ENCODE assay signal across 10 mouse cellular contexts in the genomic region with DNA sequence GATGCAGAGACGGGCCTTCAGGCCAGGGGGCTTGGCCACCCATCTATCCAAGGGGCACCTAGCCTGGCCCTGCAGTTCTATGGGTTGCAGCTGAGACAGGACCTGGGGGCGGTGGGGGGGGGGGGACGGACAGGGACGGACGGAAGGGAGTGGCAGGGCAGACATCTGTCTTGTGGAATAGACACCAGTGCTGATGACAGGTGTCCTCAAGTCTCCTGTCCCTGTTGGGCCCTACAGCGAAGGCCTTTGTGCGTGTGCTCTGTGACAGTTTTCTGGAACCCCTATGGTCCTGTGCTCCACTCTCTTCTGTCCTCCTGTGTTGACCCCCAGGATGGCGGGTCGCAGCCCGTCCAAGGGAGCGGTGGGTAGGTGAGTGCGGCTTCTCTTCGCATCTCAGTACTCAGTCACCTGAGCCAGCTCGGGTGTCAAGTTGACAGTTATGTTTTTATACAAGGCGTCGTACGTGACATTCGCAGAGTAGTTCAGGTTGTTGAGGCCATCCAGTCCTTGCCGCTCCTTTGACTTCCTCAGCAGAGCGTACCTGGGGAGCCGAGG. TPM values are rescaled to one million over a fixed set of nuclear protein-coding genes. Genes with fewer than 3 reads are reported as not detected.
DNase-seq lines count a peak whose midpoint lies in the region; ATAC-seq lines count a peak whose summit lies in the region.
"Had no signal": no experiment of that assay in that cellular context is flagged by ENCODE, and none has a peak within 500 bp of the region (broad histone marks: within the 10 kb centered on the region; RNA-seq: fewer than 3 reads in every experiment).

No protein-coding gene starts in this region.

- H3K9ac ChIP-seq in forebrain, embryonic 12.5 days = no peak overlapping the region
- H3K9ac ChIP-seq: embryonic facial prominence, embryonic 15.5 days; liver, embryonic 15.5 days had no signal

- peaks cover 44% of the 10 kb centered on the region for H3K36me3 ChIP-seq in forebrain, embryonic 12.5 days (replicated peaks)

- DNase-seq in frontal cortex, postnatal 10 days (ENCODE audit: low spot score in 2 of 2) = peak; percentile 9
- peak; percentile 0 for DNase-seq in layer of hippocampus, adult 18-20 months (ENCODE audit: low spot score in 2 of 2)
- no peak for DNase-seq in layer of hippocampus, adult 9-10 months (ENCODE audit: low spot score)
- peak; percentile 5 for DNase-seq in urinary bladder, postnatal 10 days (ENCODE audit: low spot score)
- DNase-seq in urinary bladder, adult 2 months (ENCODE audit: low spot score) = no peak
- DNase-seq in thymus, postnatal 4 days = peak; percentile 15

- H3K4me3 ChIP-seq in forebrain, embryonic 12.5 days (replicated peaks) = no peak overlapping the region
- H3K4me3 ChIP-seq: embryonic facial prominence, embryonic 15.5 days; liver, embryonic 15.5 days had no signal

- H3K4me1 ChIP-seq in forebrain, embryonic 12.5 days = peaks cover 13% of the 10 kb centered on the region

- no peak overlapping the region for H3K27ac ChIP-seq in forebrain, embryonic 12.5 days
- H3K27ac ChIP-seq: embryonic facial prominence, embryonic 15.5 days; liver, embryonic 15.5 days had no signal

- no peaks in the 10 kb centered on the region for H3K9me3 ChIP-seq in forebrain, embryonic 12.5 days
- H3K9me3 ChIP-seq: embryonic facial prominence, embryonic 15.5 days; liver, embryonic 15.5 days had no signal

- no peak overlapping the region for H3K4me2 ChIP-seq in forebrain, embryonic 12.5 days
- H3K4me2 ChIP-seq: embryonic facial prominence, embryonic 15.5 days; liver, embryonic 15.5 days had no signal

- H3K27me3 ChIP-seq in forebrain, embryonic 12.5 days = no peaks in the 10 kb centered on the region
- H3K27me3 ChIP-seq: embryonic facial prominence, embryonic 15.5 days; liver, embryonic 15.5 days had no signal

- 91% methylated on average over 21 of the region's 21 CpGs for WGBS in forebrain, embryonic 12.5 days

- ATAC-seq in frontal cortex, adult (ENCODE audit: low TSS enrichment) = no peak
- ATAC-seq in forebrain, embryonic 12.5 days (ENCODE audit: low FRiP score) = no peak

RNA-seq across cellular contexts. Expression of a gene that starts 48.0 kb away (rescaled TPM):
- total RNA-seq in layer of hippocampus, adult 18-20 months (2021) = 10 to 100 TPM; 43.7 to 44.5 TPM
- polyA plus RNA-seq in urinary bladder, adult 2 months (2012; rRNA removed) = 12.6 and 28.4 TPM in 2 replicates
- polyA plus RNA-seq in forebrain, embryonic 12.5 days (2016; fragmentation: Nextera tagmentation; extraction: Ambion mirVana) = 7.6 and 13.4 TPM in 2 replicates

Comparison
In these comparisons a context has a peak if more than half of its experiments do, and no peak if none do; other contexts are left out.
1. DNase-seq: peak in frontal cortex, postnatal 10 days (2 of 2), layer of hippocampus, adult 18-20 months (2 of 2), urinary bladder, postnatal 10 days (single experiment) and thymus, postnatal 4 days (single experiment); none in layer of hippocampus, adult 9-10 months (single experiment) and urinary bladder, adult 2 months (single experiment).